Mouse (Mus musculus): ENCODE measurements around the gene Snph.

- TF ChIP-seq CTCF (IDR thresholded peaks at IDR 0.05; ENCODE audit: low read depth, low read length): no peak
- TF ChIP-seq GATA1 (IDR thresholded peaks at IDR 0.05; ENCODE audit: borderline replicate concordance, low read length): no peak
- no peak for TF ChIP-seq TAL1 (conservative IDR thresholded peaks at IDR 0.05; ENCODE audit: low read depth, low read length)
These were observed 65.5 kb downstream of the Snph start for GRCm38 (mm10) chr2:151566856-151567255.

Measured in G1E (cell line).